Mouse (Mus musculus): ENCODE measurements around the gene Cers5. TPM values are rescaled to one million over a fixed set of nuclear protein-coding genes. Genes with fewer than 3 reads are reported as not detected.
A peak's percentile ranks its signal among the peaks of the same experiment; 100 is the strongest.
"Not testable (repeated sequence)": the region's sequence is repeated elsewhere in the genome, so short reads cannot be mapped to it uniquely, and the experiment has no call there.

Cers5 gene
- polyA plus RNA-seq, 1 experiment from 2014 or later: 58.4 TPM

GRCm38 (mm10) chr15:99701640-99701998, 71.1 kb downstream of the Cers5 start:
- peak overlapping the region; percentile 37 for H3K4me2 ChIP-seq (replicated peaks)
- 0 out of 2 replicates have a peak overlapping the region, but pooled peaks have one; percentile 98 for H3K9ac ChIP-seq (replicated peaks)
- H3K27me3 ChIP-seq, H3K9me3 ChIP-seq, ATAC-seq: not testable (repeated sequence)
- peaks cover 56% of the 10 kb centered on the region for H3K36me3 ChIP-seq
- WGBS: 45% methylated on average over 16 of the region's 16 CpGs
- H3K4me1 ChIP-seq (replicated peaks): peaks cover 32% of the 10 kb centered on the region
- H3K27ac ChIP-seq: peak overlapping the region; percentile 97
- peak overlapping the region; percentile 85 for H3K4me3 ChIP-seq (replicated peaks)

- peaks cover 25% of the 10 kb centered on the region for H3K4me1 ChIP-seq (replicated peaks)
- H3K27me3 ChIP-seq: peaks cover 12% of the 10 kb centered on the region
- H3K36me3 ChIP-seq: peaks cover 59% of the 10 kb centered on the region
- H3K9me3 ChIP-seq: no peaks in the 10 kb centered on the region
- ATAC-seq: no peak
- 87% methylated on average over 18 of the region's 18 CpGs for WGBS
- H3K4me2 ChIP-seq (replicated peaks): no peak overlapping the region
- H3K4me3 ChIP-seq (replicated peaks): no peak overlapping the region
- H3K9ac ChIP-seq (replicated peaks): 0 out of 2 replicates have a peak overlapping the region, but pooled peaks have one; percentile 5
- no peak overlapping the region for H3K27ac ChIP-seq
Measured at GRCm38 (mm10) chr15:99700219-99701106, 72.2 kb downstream of the Cers5 start.

GRCm38 (mm10) chr15:99699715-99700114, 73.0 kb downstream of the Cers5 start:
- Histone ChIP-seq H3K4me3 (replicated peaks) (no peak overlapping the region), H3K4me2 (replicated peaks) (no peak overlapping the region), H3K27me3 (peaks cover 12% of the 10 kb centered on the region), H3K9me3 (no peaks in the 10 kb centered on the region), H3K4me1 (replicated peaks) (peaks cover 24% of the 10 kb centered on the region), H3K9ac (replicated peaks) (no peak overlapping the region), H3K36me3 (peaks cover 64% of the 10 kb centered on the region), H3K27ac (no peak overlapping the region)
- 89% methylated on average over 10 of the region's 10 CpGs for WGBS
- no peak for ATAC-seq

- H3K4me2 ChIP-seq (replicated peaks): no peak overlapping the region
- peaks cover 23% of the 10 kb centered on the region for H3K4me1 ChIP-seq (replicated peaks)
- no peaks in the 10 kb centered on the region for H3K9me3 ChIP-seq
- H3K27ac ChIP-seq: no peak overlapping the region
- ATAC-seq: no peak
- WGBS: 45% methylated on average over 20 of the region's 20 CpGs
- H3K4me3 ChIP-seq (replicated peaks): no peak overlapping the region
- H3K9ac ChIP-seq (replicated peaks): no peak overlapping the region
- H3K36me3 ChIP-seq: peaks cover 58% of the 10 kb centered on the region
- peaks cover 12% of the 10 kb centered on the region for H3K27me3 ChIP-seq
Measured at GRCm38 (mm10) chr15:99698533-99699085, 74.1 kb downstream of the Cers5 start.

DNA sequence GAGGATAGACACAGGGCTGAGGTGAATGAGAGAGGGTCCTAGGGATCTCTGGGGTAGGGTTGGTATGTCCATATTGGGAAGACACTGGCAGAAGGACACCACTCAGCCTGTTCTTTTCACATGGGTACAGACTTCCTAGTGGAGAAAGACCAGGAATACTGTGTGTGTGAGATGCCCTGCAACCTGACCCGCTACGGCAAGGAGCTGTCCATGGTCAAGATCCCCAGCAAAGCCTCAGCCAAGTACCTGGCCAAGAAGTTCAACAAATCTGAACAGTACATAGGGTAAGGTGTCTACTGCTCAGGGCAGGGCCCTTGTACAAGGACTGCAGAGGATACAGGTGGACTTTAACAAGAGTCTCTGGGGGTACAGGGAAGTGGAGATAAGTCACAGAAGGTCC, 75.4 kb downstream of the Cers5 start:
- H3K4me2 ChIP-seq (replicated peaks): no peak overlapping the region
- no peaks in the 10 kb centered on the region for H3K9me3 ChIP-seq
- peaks cover 12% of the 10 kb centered on the region for H3K27me3 ChIP-seq
- H3K27ac ChIP-seq: no peak overlapping the region
- H3K36me3 ChIP-seq: peaks cover 60% of the 10 kb centered on the region
- WGBS: 55% methylated on average over 2 of the region's 2 CpGs
- H3K4me3 ChIP-seq (replicated peaks): no peak overlapping the region
- peaks cover 25% of the 10 kb centered on the region for H3K4me1 ChIP-seq (replicated peaks)
- ATAC-seq: no peak
- H3K9ac ChIP-seq (replicated peaks): no peak overlapping the region

DNA sequence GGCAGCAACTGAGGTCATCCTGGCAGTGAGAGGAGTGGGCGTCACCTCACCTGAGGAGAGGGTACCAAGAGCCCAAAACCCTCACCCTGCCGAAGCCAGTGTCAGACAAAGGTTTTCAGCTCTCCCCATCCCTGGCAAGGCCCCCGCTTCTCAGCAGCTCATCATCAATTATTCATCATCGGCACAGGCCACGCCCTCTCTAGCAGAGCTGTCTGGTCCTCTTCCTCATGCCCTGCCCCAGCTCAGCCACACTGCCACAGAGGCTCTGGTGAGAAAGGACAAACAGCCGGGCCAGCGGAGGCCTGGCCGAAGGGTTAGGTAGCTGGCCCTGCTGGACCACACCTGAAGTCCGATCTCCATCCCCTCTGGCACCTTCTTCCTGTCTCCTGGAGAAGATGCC, 80.7 kb downstream of the Cers5 start:
- 43% methylated on average over 9 of the region's 9 CpGs for WGBS
- Histone ChIP-seq H3K9ac (replicated peaks) (peak overlapping the region; percentile 46), H3K9me3 (no peaks in the 10 kb centered on the region), H3K27ac (peak overlapping the region; percentile 49; the same call in 1 of the 2 replicates), H3K4me2 (replicated peaks) (peak overlapping the region; percentile 1; the same call in 1 of the 2 replicates), H3K4me1 (replicated peaks) (peaks cover 53% of the 10 kb centered on the region), H3K36me3 (peaks cover 28% of the 10 kb centered on the region), H3K27me3 (peaks cover 7% of the 10 kb centered on the region), H3K4me3 (replicated peaks) (no peak overlapping the region)
- peak; percentile 65 for ATAC-seq

GRCm38 (mm10) chr15:99690924-99691323, 81.8 kb downstream of the Cers5 start:
- 25% methylated on average over 4 of the region's 4 CpGs for WGBS
- peaks cover 53% of the 10 kb centered on the region for H3K4me1 ChIP-seq (replicated peaks)
- no peaks in the 10 kb centered on the region; the same call in 1 of the 2 replicates for H3K27me3 ChIP-seq
- H3K36me3 ChIP-seq: peaks cover 25% of the 10 kb centered on the region
- no peak for ATAC-seq
- no peak overlapping the region for H3K4me3 ChIP-seq (replicated peaks)
- H3K9me3 ChIP-seq: no peaks in the 10 kb centered on the region
- peak overlapping the region; percentile 46; the same call in 1 of the 2 replicates for H3K9ac ChIP-seq (replicated peaks)
- H3K27ac ChIP-seq: 0 out of 2 replicates have a peak overlapping the region, but pooled peaks have one; percentile 58
- no peak overlapping the region for H3K4me2 ChIP-seq (replicated peaks)

DNA sequence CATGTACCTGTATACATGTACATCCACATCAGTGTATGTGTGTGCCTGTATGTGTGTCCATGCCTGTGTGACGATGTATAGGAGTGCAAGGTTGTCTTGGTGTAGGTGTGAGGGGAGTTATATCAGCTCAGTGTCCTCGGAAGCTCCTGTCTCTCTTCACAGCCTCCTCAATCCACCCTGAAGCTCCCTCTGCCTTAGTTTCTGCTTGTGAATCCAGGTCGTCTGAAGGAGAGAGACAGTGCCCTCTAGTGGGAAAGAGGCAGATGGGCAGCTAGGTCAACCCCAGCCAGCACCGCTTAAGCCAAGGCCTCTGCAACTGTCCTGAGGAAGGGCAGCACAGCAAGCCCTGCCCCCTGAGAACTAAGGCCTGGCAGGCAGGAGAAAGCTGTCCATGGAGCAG, 84.0 kb downstream of the Cers5 start:
- no peak overlapping the region for H3K9ac ChIP-seq (replicated peaks)
- H3K4me3 ChIP-seq (replicated peaks): no peak overlapping the region
- 6% methylated on average over 4 of the region's 4 CpGs for WGBS
- no peaks in the 10 kb centered on the region for H3K27me3 ChIP-seq
- H3K27ac ChIP-seq: no peak overlapping the region; the same call in 1 of the 2 replicates
- H3K4me1 ChIP-seq (replicated peaks): peaks cover 40% of the 10 kb centered on the region
- H3K36me3 ChIP-seq: peaks cover 19% of the 10 kb centered on the region
- H3K4me2 ChIP-seq (replicated peaks): no peak overlapping the region
- peak; percentile 62 for ATAC-seq
- H3K9me3 ChIP-seq: no peaks in the 10 kb centered on the region

Other genes with a start within 250 kb of the Cers5 start
- gene Faim2, start 244.7 kb downstream of the Cers5 start, polyA plus RNA-seq (2015; fragmentation: Nextera tagmentation; extraction: Ambion mirVana): 9.5 and 12.1 TPM in 2 replicates
- gene Aqp2, start 193.8 kb downstream of the Cers5 start, polyA plus RNA-seq (2015; fragmentation: Nextera tagmentation; extraction: Ambion mirVana): not detected in 2 replicates
- gene Aqp5, start 182.1 kb downstream of the Cers5 start, polyA plus RNA-seq (2015; fragmentation: Nextera tagmentation; extraction: Ambion mirVana): 0.79 and 1.1 TPM in 2 replicates
- 0.71 and 0.99 TPM in 2 replicates for gene Aqp6, start 171.5 kb downstream of the Cers5 start, polyA plus RNA-seq (2015; fragmentation: Nextera tagmentation; extraction: Ambion mirVana)
- gene Racgap1, start 121.2 kb downstream of the Cers5 start, polyA plus RNA-seq (2015; fragmentation: Nextera tagmentation; extraction: Ambion mirVana): 118 and 125 TPM in 2 replicates
- 48.0 and 54.5 TPM in 2 replicates for gene Asic1, start 102.5 kb downstream of the Cers5 start, polyA plus RNA-seq (2015; fragmentation: Nextera tagmentation; extraction: Ambion mirVana)
- 137 and 145 TPM in 2 replicates for gene Smarcd1, start 70.8 kb downstream of the Cers5 start, polyA plus RNA-seq (2015; fragmentation: Nextera tagmentation; extraction: Ambion mirVana)
- gene Gm17349, start 67.4 kb downstream of the Cers5 start, polyA plus RNA-seq (2015; fragmentation: Nextera tagmentation; extraction: Ambion mirVana): not detected in 2 replicates
- gene Gpd1, start 55.4 kb downstream of the Cers5 start, polyA plus RNA-seq (2015; fragmentation: Nextera tagmentation; extraction: Ambion mirVana): 1.3 and 1.6 TPM in 2 replicates
- gene Cox14, start 47.3 kb downstream of the Cers5 start, polyA plus RNA-seq (2015; fragmentation: Nextera tagmentation; extraction: Ambion mirVana): 167 and 177 TPM in 2 replicates
- 17.1 and 17.2 TPM in 2 replicates for gene Lima1, start 102.6 kb upstream of the Cers5 start, polyA plus RNA-seq (2015; fragmentation: Nextera tagmentation; extraction: Ambion mirVana)
- gene Fam186a, start 194.2 kb upstream of the Cers5 start, polyA plus RNA-seq (2015; fragmentation: Nextera tagmentation; extraction: Ambion mirVana): not detected in 2 replicates
- 25.1 and 27.1 TPM in 2 replicates for gene Larp4, start 197.2 kb upstream of the Cers5 start, polyA plus RNA-seq (2015; fragmentation: Nextera tagmentation; extraction: Ambion mirVana)

All from midbrain, embryonic 13.5 days (tissue).